Mouse (Mus musculus) CH12.LX (cell line): Measurements from ENCODE around the gene Pkd1l2. TPM values are rescaled to one million over a fixed set of nuclear protein-coding genes. Genes with fewer than 3 reads are reported as not detected.

ENCODE experiments used
- DNase-seq: peaks from one replicate; pipeline ENCODE4 v3.0.0-alpha.2; 2013; ENCODE audit errors: extremely low read depth
- H3K27ac ChIP-seq: 2 replicates; pipeline ENCODE4 v1.5.1; 2012; ENCODE audit warnings: low read depth, mild to moderate bottlenecking, control low read depth, moderate library complexity; ENCODE audit not compliant: insufficient read depth
- H3K27me3 ChIP-seq: replicated peaks from 2 replicates; pipeline ENCODE3; 2012; ENCODE audit warnings: inconsistent platforms
- H3K36me3 ChIP-seq, 2 experiments: replicated peaks in 1 of 2; 2 replicates each; pipeline versions ENCODE3 to v1.6.1; 2012; ENCODE audit warnings: inconsistent platforms in 1 of 2, low read length in 1 of 2, mild to moderate bottlenecking in 1 of 2, mixed read lengths in 1 of 2, moderate library complexity in 1 of 2; ENCODE audit not compliant: control insufficient read depth in 1 of 2, insufficient read depth in 1 of 2
- H3K4me1 ChIP-seq, 2 experiments: 2 replicates each; pipeline ENCODE4 v1.6.1; 2012; ENCODE audit warnings: inconsistent platforms in 1 of 2, moderate library complexity in 1 of 2; ENCODE audit not compliant: insufficient read depth in 2 of 2, control insufficient read depth in 1 of 2
- H3K4me2 ChIP-seq: 2 replicates; pipeline ENCODE4 v1.6.1; 2012; ENCODE audit warnings: low read depth, mild to moderate bottlenecking, control low read depth; ENCODE audit not compliant: poor library complexity, insufficient read depth, severe bottlenecking
- H3K4me3 ChIP-seq, 3 experiments: fragments of 150-350 bp in 1 of 3; sonication (generic) in 1 of 3; replicated peaks in 1 of 3; 2 replicates each; pipeline versions ENCODE3 to v1.5.1; 2011 to 2012; ENCODE audit warnings: low read depth in 2 of 3, low read length in 2 of 3, mild to moderate bottlenecking in 2 of 3, moderate library complexity in 2 of 3, control low read depth in 1 of 3, improper control_type of control experiment in 1 of 3, inconsistent platforms in 1 of 3, mixed read lengths in 1 of 3; ENCODE audit not compliant: poor library complexity in 1 of 3
- H3K79me2 ChIP-seq: replicated peaks from 2 replicates; pipeline ENCODE4 v1.6.1; 2012; ENCODE audit warnings: mild to moderate bottlenecking, moderate library complexity; ENCODE audit not compliant: control insufficient read depth, poor library complexity, insufficient read depth, severe bottlenecking; ENCODE audit errors: extremely low read depth
- H3K9ac ChIP-seq: 2 replicates; pipeline ENCODE4 v1.6.1; 2012; ENCODE audit warnings: low read depth, mild to moderate bottlenecking, control low read depth, moderate library complexity; ENCODE audit not compliant: insufficient read depth
- H3K9me3 ChIP-seq: replicated peaks from 2 replicates; pipeline ENCODE3; 2012; ENCODE audit warnings: low read length, inconsistent platforms, mixed read lengths
- CHD1 ChIP-seq: IDR thresholded peaks from 2 replicates; pipeline ENCODE4 v1.6.1; 2012; ENCODE audit warnings: low read depth, low read length, improper control_type of control experiment, inconsistent platforms
- CHD2 ChIP-seq: IDR thresholded peaks from 2 replicates; pipeline ENCODE4 v1.6.1; 2011; ENCODE audit warnings: low read length, improper control_type of control experiment
- CTCF ChIP-seq, 2 experiments: IDR thresholded peaks in 1 of 2; conservative IDR thresholded peaks in 1 of 2; 2 replicates each; pipeline ENCODE4 v1.5.1; 2011 to 2012; ENCODE audit warnings: low read depth in 2 of 2, low read length in 2 of 2, improper control_type of control experiment in 1 of 2, inconsistent platforms in 1 of 2, mild to moderate bottlenecking in 1 of 2, moderate library complexity in 1 of 2
- E2F4 ChIP-seq: IDR thresholded peaks from 2 replicates; pipeline ENCODE4 v1.6.1; 2011; ENCODE audit warnings: low read depth, low read length, improper control_type of control experiment; ENCODE audit not compliant: insufficient replicate concordance
- ETS1 ChIP-seq: conservative IDR thresholded peaks from 2 replicates; pipeline ENCODE4 v1.6.1; 2012; ENCODE audit warnings: low read depth, mild to moderate bottlenecking, inconsistent platforms, low read length, improper control_type of control experiment, moderate library complexity
- JUND ChIP-seq: conservative IDR thresholded peaks from 2 replicates; pipeline ENCODE4 v1.6.1; 2011; ENCODE audit warnings: low read depth, low read length, improper control_type of control experiment
- MAFK ChIP-seq: IDR thresholded peaks from 2 replicates; pipeline ENCODE4 v1.6.1; 2011; ENCODE audit warnings: low read length, improper control_type of control experiment; ENCODE audit not compliant: insufficient replicate concordance
- MXI1 ChIP-seq: IDR thresholded peaks from 2 replicates; pipeline ENCODE4 v1.6.1; 2011; ENCODE audit warnings: mild to moderate bottlenecking, low read depth, low read length, improper control_type of control experiment
- NELFE ChIP-seq: IDR thresholded peaks from 2 replicates; pipeline ENCODE4 v1.6.1; 2011; ENCODE audit warnings: low read depth, low read length, improper control_type of control experiment
- NRF1 ChIP-seq: IDR thresholded peaks from 2 replicates; pipeline ENCODE4 v1.6.1; 2014; ENCODE audit warnings: low read depth, mild to moderate bottlenecking, inconsistent platforms, low read length, improper control_type of control experiment, moderate library complexity
- RAD21 ChIP-seq: IDR thresholded peaks from 2 replicates; pipeline ENCODE4 v1.6.1; 2011; ENCODE audit warnings: low read depth, mild to moderate bottlenecking, low read length, improper control_type of control experiment, moderate library complexity
- RCOR1 ChIP-seq: conservative IDR thresholded peaks from 2 replicates; pipeline ENCODE4 v1.6.1; 2012; ENCODE audit warnings: low read depth, mild to moderate bottlenecking, inconsistent platforms, low read length, improper control_type of control experiment
- SIN3A ChIP-seq: IDR thresholded peaks from 2 replicates; pipeline ENCODE4 v1.6.1; 2012; ENCODE audit warnings: low read length, improper control_type of control experiment, inconsistent platforms
- SMC3 ChIP-seq: IDR thresholded peaks from 2 replicates; pipeline ENCODE4 v1.6.1; 2011; ENCODE audit warnings: low read depth, low read length, improper control_type of control experiment
- TBP ChIP-seq: conservative IDR thresholded peaks from 2 replicates; pipeline ENCODE4 v1.6.1; 2011; ENCODE audit warnings: low read depth, low read length, improper control_type of control experiment
- USF2 ChIP-seq: conservative IDR thresholded peaks from 2 replicates; pipeline ENCODE4 v1.6.1; 2011; ENCODE audit warnings: low read depth, low read length, improper control_type of control experiment
- ZKSCAN1 ChIP-seq: IDR thresholded peaks from 2 replicates; pipeline ENCODE4 v1.6.1; 2012; ENCODE audit warnings: low read depth, inconsistent platforms, low read length, improper control_type of control experiment, borderline replicate concordance
- ZMIZ1 ChIP-seq: IDR thresholded peaks from 2 replicates; pipeline ENCODE4 v1.6.1; 2012; ENCODE audit warnings: low read depth, mild to moderate bottlenecking, inconsistent platforms, low read length, improper control_type of control experiment
- ZNF384 ChIP-seq: IDR thresholded peaks from 2 replicates; pipeline ENCODE4 v1.6.1; 2012; ENCODE audit warnings: low read depth, low read length, improper control_type of control experiment, inconsistent platforms
- dilution Hi-C: fragments of 300-500 bp; cut with MboI; formaldehyde crosslinking; loops from 2 replicates; pipeline ENCODE4 v1.14.3; 2020; ENCODE audit warnings: low sequenced_read_pairs; ENCODE audit not compliant: extremely low pct_unique_long_range_greater_than_20kb, extremely low pct_ligation_motif_present
- in situ Hi-C: fragments of 300-500 bp; cut with MboI; formaldehyde crosslinking; loops from 3 replicates; pipeline ENCODE4 v1.14.3; 2019; ENCODE audit warnings: low sequenced_read_pairs, low pct_ligation_motif_present, low pct_unique_long_range_greater_than_20kb, mixed read lengths
- polyA plus RNA-seq: library from polyadenylated mRNA; unstranded; fragments of >175 nt; gene quantifications from 2 replicates; pipeline ENCODE4 v1.2.1, GENCODE M21; 2012; ENCODE audit warnings: low read depth; ENCODE audit not compliant: insufficient read length
- total RNA-seq, 2 experiments: library from RNA; depleted of rRNA; stranded (reverse); fragments of 300-350 nt in 1 of 2; fragments of >200 nt in 1 of 2; gene quantifications; 2 replicates each; pipeline ENCODE4 v1.2.3; 2012 to 2014

Pkd1l2 gene
- total and polyA plus RNA-seq, 3 experiments = 0.06 TPM; not detected in 2

DNA sequence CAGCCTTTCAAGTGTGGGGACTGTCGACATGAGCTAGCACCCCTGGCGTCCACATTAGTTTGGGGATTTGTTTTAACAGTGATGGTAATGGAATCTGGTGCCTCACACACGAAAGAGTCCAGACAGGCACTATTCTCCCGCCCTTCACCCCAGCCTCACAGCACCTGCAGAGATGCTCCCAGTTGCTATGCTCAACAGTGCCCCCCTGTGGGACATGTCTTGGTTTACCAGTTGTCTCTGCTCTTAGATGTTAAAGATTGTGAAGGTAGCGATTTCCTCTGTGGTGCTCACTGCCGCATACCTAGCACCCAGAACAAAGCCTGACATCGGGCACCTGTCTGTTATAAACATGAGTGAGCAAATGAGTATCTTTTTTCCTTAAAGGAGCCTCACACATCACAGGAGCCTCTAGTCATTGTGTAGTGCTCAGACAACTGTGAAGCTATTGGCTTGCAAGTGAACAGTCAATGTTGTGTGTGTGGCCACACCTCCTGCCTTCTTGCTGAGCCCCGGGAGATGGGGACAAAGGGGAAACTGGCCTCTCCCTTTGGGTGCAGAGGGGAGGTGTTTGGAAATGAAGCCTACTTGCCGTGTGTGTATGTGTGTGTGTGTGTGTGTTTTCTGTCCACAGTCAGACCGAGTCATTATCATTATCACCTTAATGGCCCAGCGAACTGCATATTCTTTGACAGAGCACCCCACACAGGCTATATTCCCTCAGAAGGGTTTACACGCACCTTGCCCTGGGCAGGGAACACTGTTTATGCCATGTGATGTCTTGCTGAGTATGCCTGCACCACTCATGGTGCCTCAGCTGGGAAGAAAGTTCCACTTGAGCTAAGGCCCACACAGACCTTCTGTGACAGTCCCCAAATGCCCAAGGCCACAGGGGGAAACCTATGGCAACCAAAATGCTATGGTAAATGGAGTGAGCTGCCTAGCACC is 28.8 kb downstream of the Pkd1l2 start:
- TF ChIP-seq CTCF (conservative IDR thresholded peaks at IDR 0.05 in 1 of 2, IDR thresholded peaks at IDR 0.05 in 1 of 2; ENCODE audit: low read depth in 2 of 2, low read length in 2 of 2) (peak; percentile 41 to 56), MXI1 (no peak), SMC3 (peak; percentile 24), MAFK (no peak), RAD21 (peak; percentile 18), JUND (no peak)
- Histone ChIP-seq H3K4me3 (no peak overlapping the region), H3K27me3 (peaks cover 23% of the 10 kb centered on the region), H3K9me3 (peaks cover 2% of the 10 kb centered on the region), H3K9ac (no peak overlapping the region), H3K79me2 (no peaks in the 10 kb centered on the region), H3K36me3 (no peaks in the 10 kb centered on the region), H3K4me1 (peaks cover 6 to 23% of the 10 kb centered on the region in 2 experiments; a peak in 3 of 4 replicates), H3K27ac (no peak overlapping the region), H3K4me2 (no peak overlapping the region)
- DNase-seq = peak; percentile 51
- dilution Hi-C loops (no loop called here), in situ Hi-C loops (no loop called here)

DNA sequence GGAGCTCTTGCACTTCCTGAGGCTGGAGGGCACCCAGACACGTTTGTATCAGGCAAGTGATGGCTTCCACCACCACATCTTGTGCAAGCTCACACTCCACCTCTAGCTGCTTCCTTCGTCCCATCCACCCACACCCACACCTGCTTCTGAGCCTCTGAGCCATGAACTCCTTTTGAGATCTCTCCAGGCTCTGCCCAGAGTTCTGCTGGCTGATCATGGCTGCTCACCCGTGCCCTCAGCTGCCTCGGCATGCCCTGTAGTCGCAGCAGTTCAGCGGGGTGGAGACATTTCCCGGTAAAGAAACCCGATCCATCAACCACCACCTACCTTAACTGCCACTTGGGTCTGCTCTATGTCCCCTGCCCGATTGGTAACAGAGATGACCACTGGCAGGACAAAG is 30.9 kb downstream of the Pkd1l2 start:
- no peak for TF ChIP-seq ZNF384
- no peak for TF ChIP-seq NELFE
- no peak for TF ChIP-seq CHD1
- no peak for TF ChIP-seq TBP
- TF ChIP-seq ZMIZ1 = no peak
- no peak for TF ChIP-seq RCOR1
- no peak for TF ChIP-seq NRF1
- TF ChIP-seq USF2 = no peak
- TF ChIP-seq ETS1 = no peak
- no peak for TF ChIP-seq SIN3A
- no peak for TF ChIP-seq CTCF (conservative IDR thresholded peaks at IDR 0.05 in 1 of 2, IDR thresholded peaks at IDR 0.05 in 1 of 2; ENCODE audit: low read depth in 2 of 2, low read length in 2 of 2)
- no peak for TF ChIP-seq E2F4
- no peak for TF ChIP-seq CHD2
- no peak for TF ChIP-seq ZKSCAN1
- Histone ChIP-seq H3K9me3 (peaks cover 2% of the 10 kb centered on the region), H3K27ac (no peak overlapping the region), H3K4me3 (no peak overlapping the region), H3K27me3 (peaks cover 9% of the 10 kb centered on the region), H3K79me2 (no peaks in the 10 kb centered on the region), H3K4me1 (peaks cover 6 to 23% of the 10 kb centered on the region in 2 experiments; a peak in 3 of 4 replicates), H3K9ac (no peak overlapping the region), H3K4me2 (no peak overlapping the region), H3K36me3 (no peaks in the 10 kb centered on the region)
- in situ Hi-C loops (no loop called here), dilution Hi-C loops (no loop called here)
- DNase-seq = no peak
